Mouse (Mus musculus): ENCODE measurements at regions not wholly inside any gene's neighbourhood (a gene's known extent, or its start where the extent isn't known, plus 50 kb on each side); places are given as distances from the start of the nearest gene placed in this dataset.
A peak's percentile ranks its signal among the peaks of the same experiment; 100 is the strongest.

- no peak for DNase-seq
- TF ChIP-seq POLR2A (IDR thresholded peaks at IDR 0.05; ENCODE audit: borderline replicate concordance, insufficient read depth, low read length) (no peak), CTCF (IDR thresholded peaks at IDR 0.05; ENCODE audit: borderline replicate concordance, insufficient read depth, low read depth, low read length) (no peak)
- Histone ChIP-seq H3K27me3 (ENCODE audit: control insufficient read depth, insufficient read depth, low read length) (no peaks in the 10 kb centered on the region), H3K4me1 (ENCODE audit: control insufficient read depth, insufficient read depth, low read length) (no peaks in the 10 kb centered on the region), H3K4me3 (replicated peaks; ENCODE audit: insufficient read depth, low read depth, low read length) (no peak overlapping the region), H3K27ac (ENCODE audit: insufficient read depth, low read length) (no peak overlapping the region)
- WGBS = 93% methylated on average over 5 of the region's 5 CpGs
These were observed 585.8 kb downstream of the Tmem114 start for GRCm38 (mm10) chr16:7839139-7839538.

GRCm38 (mm10) chr16:7831142-7831541 lies 593.8 kb downstream of the Tmem114 start:
- peak in 1 of 2 experiments; percentile 14 for DNase-seq
- Histone ChIP-seq H3K4me1 (ENCODE audit: control insufficient read depth, insufficient read depth, low read length) (peaks cover 14% of the 10 kb centered on the region), H3K4me3 (replicated peaks; ENCODE audit: insufficient read depth, low read depth, low read length) (no peak overlapping the region), H3K27ac (ENCODE audit: insufficient read depth, low read length) (no peak overlapping the region), H3K27me3 (ENCODE audit: control insufficient read depth, insufficient read depth, low read length) (no peaks in the 10 kb centered on the region)
- WGBS = 92% methylated on average over 6 of the region's 6 CpGs
- TF ChIP-seq POLR2A (IDR thresholded peaks at IDR 0.05; ENCODE audit: borderline replicate concordance, insufficient read depth, low read length) (no peak), CTCF (IDR thresholded peaks at IDR 0.05; ENCODE audit: borderline replicate concordance, insufficient read depth, low read depth, low read length) (no peak)

- Histone ChIP-seq H3K27me3 (ENCODE audit: control insufficient read depth, insufficient read depth, low read length) (no peaks in the 10 kb centered on the region), H3K27ac (ENCODE audit: insufficient read depth, low read length) (peak overlapping the region; percentile 10; the same call in 1 of the 2 replicates), H3K4me3 (replicated peaks; ENCODE audit: insufficient read depth, low read depth, low read length) (no peak overlapping the region), H3K4me1 (ENCODE audit: control insufficient read depth, insufficient read depth, low read length) (peaks cover 14% of the 10 kb centered on the region)
- 28% methylated on average over 9 of the region's 9 CpGs for WGBS
- DNase-seq = peak; percentile 66 to 81
- no peak for TF ChIP-seq CTCF (IDR thresholded peaks at IDR 0.05; ENCODE audit: borderline replicate concordance, insufficient read depth, low read depth, low read length)
- no peak for TF ChIP-seq POLR2A (IDR thresholded peaks at IDR 0.05; ENCODE audit: borderline replicate concordance, insufficient read depth, low read length)
These were observed 594.8 kb downstream of the Tmem114 start for GRCm38 (mm10) chr16:7829939-7830650.

- no peak for TF ChIP-seq POLR2A (IDR thresholded peaks at IDR 0.05; ENCODE audit: borderline replicate concordance, insufficient read depth, low read length)
- TF ChIP-seq CTCF (IDR thresholded peaks at IDR 0.05; ENCODE audit: borderline replicate concordance, insufficient read depth, low read depth, low read length) = no peak
These were observed 623.8 kb downstream of the Tmem114 start for GRCm38 (mm10) chr16:7801161-7801560.

GRCm38 (mm10) chr16:7797176-7797786 lies 627.7 kb downstream of the Tmem114 start:
- 71% methylated on average over 8 of the region's 8 CpGs for WGBS
- H3K27ac ChIP-seq (ENCODE audit: insufficient read depth, low read length) = no peak overlapping the region
- TF ChIP-seq CTCF (IDR thresholded peaks at IDR 0.05; ENCODE audit: borderline replicate concordance, insufficient read depth, low read depth, low read length) (no peak), POLR2A (IDR thresholded peaks at IDR 0.05; ENCODE audit: borderline replicate concordance, insufficient read depth, low read length) (no peak)
- H3K27me3 ChIP-seq (ENCODE audit: control insufficient read depth, insufficient read depth, low read length) = no peaks in the 10 kb centered on the region
- no peaks in the 10 kb centered on the region for H3K4me1 ChIP-seq (ENCODE audit: control insufficient read depth, insufficient read depth, low read length)
- H3K4me3 ChIP-seq (replicated peaks; ENCODE audit: insufficient read depth, low read depth, low read length) = no peak overlapping the region
- DNase-seq = no peak

More at GRCm38 (mm10) chr16:7801161-7801560, 623.8 kb downstream of the Tmem114 start:
- no peaks in the 10 kb centered on the region for H3K27me3 ChIP-seq (ENCODE audit: control insufficient read depth, insufficient read depth, low read length)
- H3K4me3 ChIP-seq (replicated peaks; ENCODE audit: insufficient read depth, low read depth, low read length) = no peak overlapping the region
- H3K4me1 ChIP-seq (ENCODE audit: control insufficient read depth, insufficient read depth, low read length) = no peaks in the 10 kb centered on the region
- H3K27ac ChIP-seq (ENCODE audit: insufficient read depth, low read length) = no peak overlapping the region
- WGBS = 88% methylated on average over 2 of the region's 2 CpGs
- no peak for DNase-seq

- H3K4me3 ChIP-seq (replicated peaks; ENCODE audit: insufficient read depth, low read depth, low read length) = no peak overlapping the region
- no peaks in the 10 kb centered on the region for H3K27me3 ChIP-seq (ENCODE audit: control insufficient read depth, insufficient read depth, low read length)
- 64% methylated on average over 3 of the region's 3 CpGs for WGBS
- no peak for TF ChIP-seq POLR2A (IDR thresholded peaks at IDR 0.05; ENCODE audit: borderline replicate concordance, insufficient read depth, low read length)
- no peak for DNase-seq
- no peak overlapping the region for H3K27ac ChIP-seq (ENCODE audit: insufficient read depth, low read length)
- no peaks in the 10 kb centered on the region for H3K4me1 ChIP-seq (ENCODE audit: control insufficient read depth, insufficient read depth, low read length)
These were observed 629.4 kb downstream of the Tmem114 start for GRCm38 (mm10) chr16:7795561-7795960.

GRCm38 (mm10) chr16:7792521-7792920 lies 632.4 kb downstream of the Tmem114 start:
- TF ChIP-seq POLR2A (IDR thresholded peaks at IDR 0.05; ENCODE audit: borderline replicate concordance, insufficient read depth, low read length) (no peak), CTCF (IDR thresholded peaks at IDR 0.05; ENCODE audit: borderline replicate concordance, insufficient read depth, low read depth, low read length) (no peak)
- DNase-seq = no peak
- H3K27ac ChIP-seq (ENCODE audit: insufficient read depth, low read length) = no peak overlapping the region
- no peaks in the 10 kb centered on the region for H3K27me3 ChIP-seq (ENCODE audit: control insufficient read depth, insufficient read depth, low read length)
- peaks cover 5% of the 10 kb centered on the region; the same call in 1 of the 2 replicates for H3K4me1 ChIP-seq (ENCODE audit: control insufficient read depth, insufficient read depth, low read length)
- WGBS = 97% methylated on average over 3 of the region's 3 CpGs
- H3K4me3 ChIP-seq (replicated peaks; ENCODE audit: insufficient read depth, low read depth, low read length) = no peak overlapping the region

GRCm38 (mm10) chr16:7790260-7790659 lies 634.7 kb downstream of the Tmem114 start:
- Histone ChIP-seq H3K27me3 (ENCODE audit: control insufficient read depth, insufficient read depth, low read length) (no peaks in the 10 kb centered on the region), H3K4me3 (replicated peaks; ENCODE audit: insufficient read depth, low read depth, low read length) (no peak overlapping the region), H3K4me1 (ENCODE audit: control insufficient read depth, insufficient read depth, low read length) (peaks cover 5% of the 10 kb centered on the region; the same call in 1 of the 2 replicates), H3K27ac (ENCODE audit: insufficient read depth, low read length) (no peak overlapping the region)
- WGBS = 75% methylated on average over 4 of the region's 4 CpGs
- DNase-seq = peak in 1 of 2 experiments; percentile 11
- TF ChIP-seq CTCF (IDR thresholded peaks at IDR 0.05; ENCODE audit: borderline replicate concordance, insufficient read depth, low read depth, low read length) (no peak), POLR2A (IDR thresholded peaks at IDR 0.05; ENCODE audit: borderline replicate concordance, insufficient read depth, low read length) (no peak)
